Mouse (Mus musculus) bone marrow macrophage, adult 2 months (primary cell): ENCODE measurements at regions not wholly inside any gene's neighbourhood (a gene's known extent, or its start where the extent isn't known, plus 50 kb on each side); places are given as distances from the start of the nearest gene placed in this dataset.

Source experiments
- CTCF ChIP-seq: IDR thresholded peaks from 2 replicates; pipeline ENCODE4 v1.5.1; 2012; ENCODE audit warnings: low read depth, mild to moderate bottlenecking, low read length, moderate library complexity
- POLR2A ChIP-seq: IDR thresholded peaks from 2 replicates; pipeline ENCODE4 v1.6.1; 2012; ENCODE audit warnings: mild to moderate bottlenecking, low read depth, low read length, borderline replicate concordance

GRCm38 (mm10) chr2:10670423-10671298 is 300.4 kb downstream of the Sfmbt2 start:
- TF ChIP-seq POLR2A (no peak), CTCF (no peak)
